Mouse (Mus musculus): ENCODE measurements at regions not wholly inside any gene's neighbourhood (a gene's known extent, or its start where the extent isn't known, plus 50 kb on each side); places are given as distances from the start of the nearest gene placed in this dataset.

GRCm38 (mm10) chr6:127321031-127321430, 125.6 kb upstream of the Parp11 start:
- 52% methylated on average over 3 of the region's 3 CpGs for WGBS
- Histone ChIP-seq H3K4me1 (ENCODE audit: control insufficient read depth, insufficient read depth, low read length) (peaks cover 36% of the 10 kb centered on the region), H3K9ac (ENCODE audit: low read depth, low read length) (no peak overlapping the region), H3K36me3 (ENCODE audit: control insufficient read depth, insufficient read depth, low read length) (no peaks in the 10 kb centered on the region), H3K27me3 (replicated peaks; ENCODE audit: control insufficient read depth, insufficient read depth, low read length) (no peaks in the 10 kb centered on the region), H3K4me2 (ENCODE audit: low read depth, low read length) (no peak overlapping the region), H3K4me3 (ENCODE audit: low read length) (no peak overlapping the region), H3K27ac (ENCODE audit: low read length) (peak overlapping the region; percentile 62), H3K9me3 (ENCODE audit: control insufficient read depth, low read length) (no peaks in the 10 kb centered on the region)
- peak; percentile 89 for ATAC-seq

DNA sequence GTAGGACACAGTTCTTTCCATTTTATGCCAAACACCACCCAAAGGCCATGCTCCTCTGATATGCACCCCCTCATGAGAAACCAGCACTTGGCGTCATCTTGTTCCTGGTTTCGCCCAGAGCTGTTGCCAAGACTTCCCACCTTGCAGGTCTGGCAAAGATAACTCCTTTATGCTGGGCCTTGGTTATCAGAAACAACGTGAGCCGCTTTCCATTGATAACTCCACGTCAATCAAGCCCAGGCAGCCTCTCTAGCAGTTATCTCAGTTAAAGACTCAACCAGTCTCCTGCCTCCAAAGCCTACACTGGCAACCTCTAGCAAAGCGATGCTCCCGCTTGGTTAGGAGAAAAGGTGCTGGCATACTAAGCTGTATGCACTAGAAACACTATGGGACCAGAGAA, 124.2 kb upstream of the Parp11 start:
- H3K4me2 ChIP-seq (ENCODE audit: low read depth, low read length) = no peak overlapping the region
- H3K27me3 ChIP-seq (replicated peaks; ENCODE audit: control insufficient read depth, insufficient read depth, low read length) = no peaks in the 10 kb centered on the region
- H3K9me3 ChIP-seq (ENCODE audit: control insufficient read depth, low read length) = no peaks in the 10 kb centered on the region
- peaks cover 45% of the 10 kb centered on the region for H3K4me1 ChIP-seq (ENCODE audit: control insufficient read depth, insufficient read depth, low read length)
- ATAC-seq = no peak
- no peak overlapping the region for H3K9ac ChIP-seq (ENCODE audit: low read depth, low read length)
- WGBS = 73% methylated on average over 7 of the region's 7 CpGs
- H3K36me3 ChIP-seq (ENCODE audit: control insufficient read depth, insufficient read depth, low read length) = no peaks in the 10 kb centered on the region
- no peak overlapping the region for H3K27ac ChIP-seq (ENCODE audit: low read length)
- H3K4me3 ChIP-seq (ENCODE audit: low read length) = no peak overlapping the region

GRCm38 (mm10) chr6:127324984-127325383, 121.7 kb upstream of the Parp11 start:
- Histone ChIP-seq H3K27ac (ENCODE audit: low read length) (peak overlapping the region; percentile 66; the same call in 1 of the 2 replicates), H3K4me3 (ENCODE audit: low read length) (no peak overlapping the region), H3K27me3 (replicated peaks; ENCODE audit: control insufficient read depth, insufficient read depth, low read length) (no peaks in the 10 kb centered on the region), H3K4me1 (ENCODE audit: control insufficient read depth, insufficient read depth, low read length) (peaks cover 57% of the 10 kb centered on the region), H3K9ac (ENCODE audit: low read depth, low read length) (no peak overlapping the region), H3K9me3 (ENCODE audit: control insufficient read depth, low read length) (no peaks in the 10 kb centered on the region), H3K4me2 (ENCODE audit: low read depth, low read length) (no peak overlapping the region), H3K36me3 (ENCODE audit: control insufficient read depth, insufficient read depth, low read length) (no peaks in the 10 kb centered on the region)
- ATAC-seq = no peak
- 29% methylated on average over 5 of the region's 5 CpGs for WGBS

- Histone ChIP-seq H3K9ac (ENCODE audit: low read depth, low read length) (no peak overlapping the region), H3K4me3 (ENCODE audit: low read length) (no peak overlapping the region), H3K4me2 (ENCODE audit: low read depth, low read length) (0 out of 2 replicates have a peak overlapping the region, but pooled peaks have one; percentile 5), H3K27me3 (replicated peaks; ENCODE audit: control insufficient read depth, insufficient read depth, low read length) (no peaks in the 10 kb centered on the region), H3K4me1 (ENCODE audit: control insufficient read depth, insufficient read depth, low read length) (peaks cover 58% of the 10 kb centered on the region), H3K36me3 (ENCODE audit: control insufficient read depth, insufficient read depth, low read length) (no peaks in the 10 kb centered on the region), H3K27ac (ENCODE audit: low read length) (peak overlapping the region; percentile 66), H3K9me3 (ENCODE audit: control insufficient read depth, low read length) (no peaks in the 10 kb centered on the region)
- WGBS = 63% methylated on average over 7 of the region's 7 CpGs
- no peak for ATAC-seq
Observed at GRCm38 (mm10) chr6:127325596-127326332, 120.9 kb upstream of the Parp11 start.

DNA sequence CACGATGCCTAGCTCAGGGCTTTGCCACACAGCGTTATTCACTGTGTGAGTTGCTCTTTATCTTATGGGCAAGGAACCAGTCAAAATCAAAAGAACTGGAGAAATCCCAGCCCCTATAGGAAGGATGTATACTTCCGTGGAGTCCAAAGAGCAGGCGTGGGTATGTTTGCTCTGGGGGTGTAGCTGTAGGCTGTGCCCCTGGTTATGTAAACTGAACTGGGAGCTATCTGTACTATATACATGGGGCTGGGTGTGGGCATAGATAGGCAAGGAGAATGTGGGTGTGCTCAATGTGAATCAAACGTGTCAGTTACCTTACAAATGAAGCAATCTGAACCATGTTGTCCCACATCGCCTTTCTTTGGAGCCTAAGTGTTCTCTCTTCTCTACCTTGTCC, 120.3 kb upstream of the Parp11 start:
- peak; percentile 88 for ATAC-seq
- H3K9me3 ChIP-seq (ENCODE audit: control insufficient read depth, low read length) = no peaks in the 10 kb centered on the region
- no peak overlapping the region for H3K4me3 ChIP-seq (ENCODE audit: low read length)
- no peaks in the 10 kb centered on the region for H3K36me3 ChIP-seq (ENCODE audit: control insufficient read depth, insufficient read depth, low read length)
- peak overlapping the region; percentile 69 for H3K27ac ChIP-seq (ENCODE audit: low read length)
- no peaks in the 10 kb centered on the region for H3K27me3 ChIP-seq (replicated peaks; ENCODE audit: control insufficient read depth, insufficient read depth, low read length)
- peaks cover 60% of the 10 kb centered on the region for H3K4me1 ChIP-seq (ENCODE audit: control insufficient read depth, insufficient read depth, low read length)
- 0 out of 2 replicates have a peak overlapping the region, but pooled peaks have one; percentile 16 for H3K4me2 ChIP-seq (ENCODE audit: low read depth, low read length)
- whole genome bisulfite sequencing = 54% methylated on average over 6 of the region's 6 CpGs
- no peak overlapping the region for H3K9ac ChIP-seq (ENCODE audit: low read depth, low read length)

GRCm38 (mm10) chr6:127329191-127330014, 117.2 kb upstream of the Parp11 start:
- Histone ChIP-seq H3K9me3 (ENCODE audit: control insufficient read depth, low read length) (no peaks in the 10 kb centered on the region), H3K27me3 (replicated peaks; ENCODE audit: control insufficient read depth, insufficient read depth, low read length) (no peaks in the 10 kb centered on the region), H3K36me3 (ENCODE audit: control insufficient read depth, insufficient read depth, low read length) (no peaks in the 10 kb centered on the region), H3K9ac (ENCODE audit: low read depth, low read length) (peak overlapping the region; percentile 65), H3K4me2 (ENCODE audit: low read depth, low read length) (peak overlapping the region; percentile 87), H3K4me1 (ENCODE audit: control insufficient read depth, insufficient read depth, low read length) (peaks cover 48% of the 10 kb centered on the region), H3K27ac (ENCODE audit: low read length) (peak overlapping the region; percentile 88), H3K4me3 (ENCODE audit: low read length) (peak overlapping the region; percentile 54)
- WGBS = 50% methylated on average over 20 of the region's 20 CpGs
- no peak for ATAC-seq

DNA sequence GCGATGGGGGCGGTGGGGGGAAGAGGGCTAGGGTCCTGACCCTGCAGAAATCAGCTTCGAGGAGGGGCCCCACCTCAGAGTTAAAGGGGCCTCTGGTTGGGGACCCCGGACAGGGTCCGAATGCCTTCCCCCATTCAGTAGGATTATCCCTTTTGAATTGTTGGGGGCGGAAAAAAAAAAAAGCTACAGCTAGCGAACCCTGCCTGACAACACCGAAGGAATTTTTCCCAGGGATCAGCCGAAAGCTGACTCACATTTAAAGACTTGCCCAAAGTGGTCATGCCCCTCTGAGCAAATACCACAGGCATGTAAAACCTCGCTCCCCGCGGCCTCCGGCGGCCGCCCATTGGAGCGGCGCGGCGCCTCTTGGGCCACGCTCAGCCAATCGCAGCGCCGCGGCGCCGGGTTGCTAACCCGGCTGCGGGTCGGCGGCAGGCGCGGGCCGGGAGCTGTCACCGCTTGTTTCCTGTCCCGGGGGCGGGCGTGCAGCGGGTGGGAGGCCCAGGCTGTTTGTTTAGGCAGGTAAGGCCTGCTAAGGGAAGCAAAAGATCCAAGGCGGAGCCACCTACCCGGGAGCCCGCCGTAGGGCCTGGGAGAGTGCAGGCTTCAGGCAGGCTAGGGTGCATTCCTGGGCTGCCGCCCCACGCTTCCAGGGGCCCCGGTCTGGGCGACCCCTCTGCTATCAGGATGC, 116.5 kb upstream of the Parp11 start:
- Histone ChIP-seq H3K27ac (ENCODE audit: low read length) (peak overlapping the region; percentile 88), H3K9me3 (ENCODE audit: control insufficient read depth, low read length) (no peaks in the 10 kb centered on the region), H3K4me1 (ENCODE audit: control insufficient read depth, insufficient read depth, low read length) (peaks cover 42% of the 10 kb centered on the region), H3K27me3 (replicated peaks; ENCODE audit: control insufficient read depth, insufficient read depth, low read length) (no peaks in the 10 kb centered on the region), H3K4me3 (ENCODE audit: low read length) (peak overlapping the region; percentile 54), H3K4me2 (ENCODE audit: low read depth, low read length) (peak overlapping the region; percentile 87), H3K36me3 (ENCODE audit: control insufficient read depth, insufficient read depth, low read length) (no peaks in the 10 kb centered on the region), H3K9ac (ENCODE audit: low read depth, low read length) (peak overlapping the region; percentile 75)
- ATAC-seq = peak; percentile 87
- WGBS = under 1% methylated on average over 46 of the region's 46 CpGs

DNA sequence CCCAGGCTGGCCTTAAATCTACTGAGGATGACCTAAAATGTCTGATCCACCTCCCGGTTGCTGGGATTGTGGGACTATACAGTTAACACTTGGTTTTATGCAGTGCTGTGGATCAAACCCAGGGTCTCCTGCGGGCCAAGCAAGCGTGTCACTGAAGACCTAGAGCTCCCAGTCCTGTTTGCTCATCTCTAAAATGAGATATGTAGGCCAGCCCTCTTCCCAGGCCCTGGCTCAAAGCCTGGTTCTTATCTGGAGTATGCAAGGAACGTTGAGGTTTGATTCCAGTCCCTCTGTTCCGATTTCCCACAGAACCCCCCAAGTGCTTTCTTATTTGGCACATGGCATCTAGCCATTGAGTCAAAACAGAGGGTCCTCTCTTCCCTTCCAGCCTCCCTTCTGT, 115.5 kb upstream of the Parp11 start:
- H3K4me1 ChIP-seq (ENCODE audit: control insufficient read depth, insufficient read depth, low read length) = peaks cover 39% of the 10 kb centered on the region
- no peak for ATAC-seq
- peak overlapping the region; percentile 87 for H3K4me2 ChIP-seq (ENCODE audit: low read depth, low read length)
- no peaks in the 10 kb centered on the region for H3K9me3 ChIP-seq (ENCODE audit: control insufficient read depth, low read length)
- peak overlapping the region; percentile 88 for H3K27ac ChIP-seq (ENCODE audit: low read length)
- H3K36me3 ChIP-seq (ENCODE audit: control insufficient read depth, insufficient read depth, low read length) = no peaks in the 10 kb centered on the region
- no peak overlapping the region for H3K4me3 ChIP-seq (ENCODE audit: low read length)
- H3K27me3 ChIP-seq (replicated peaks; ENCODE audit: control insufficient read depth, insufficient read depth, low read length) = no peaks in the 10 kb centered on the region
- H3K9ac ChIP-seq (ENCODE audit: low read depth, low read length) = no peak overlapping the region
- 62% methylated on average over 5 of the region's 5 CpGs for WGBS

DNA sequence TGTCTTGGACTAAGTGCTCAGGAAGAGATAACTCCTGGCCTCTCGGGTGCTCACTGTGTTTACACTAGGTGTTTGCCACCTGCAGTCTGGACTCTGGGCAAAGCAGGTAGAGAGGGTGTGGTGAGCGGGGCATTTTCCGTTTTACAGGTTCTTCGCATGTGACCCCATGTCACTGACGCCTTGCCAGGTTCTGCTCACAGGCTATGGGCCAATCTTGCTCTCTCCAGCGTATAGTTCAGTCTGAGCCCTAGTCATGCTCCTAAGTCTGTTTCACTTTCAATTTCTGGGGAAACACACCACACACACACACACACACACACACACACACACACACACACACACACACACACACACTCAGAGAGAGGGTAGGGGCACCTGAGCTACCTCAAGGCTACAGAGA, 112.4 kb upstream of the Parp11 start:
- peak; percentile 10; the same call in 1 of the 2 replicates for ATAC-seq
- Histone ChIP-seq H3K36me3 (ENCODE audit: control insufficient read depth, insufficient read depth, low read length) (no peaks in the 10 kb centered on the region), H3K9ac (ENCODE audit: low read depth, low read length) (no peak overlapping the region; the same call in 1 of the 2 replicates), H3K4me1 (ENCODE audit: control insufficient read depth, insufficient read depth, low read length) (peaks cover 53% of the 10 kb centered on the region), H3K9me3 (ENCODE audit: control insufficient read depth, low read length) (no peaks in the 10 kb centered on the region), H3K4me2 (ENCODE audit: low read depth, low read length) (no peak overlapping the region), H3K27ac (ENCODE audit: low read length) (peak overlapping the region; percentile 28), H3K27me3 (replicated peaks; ENCODE audit: control insufficient read depth, insufficient read depth, low read length) (no peaks in the 10 kb centered on the region), H3K4me3 (ENCODE audit: low read length) (no peak overlapping the region)
- WGBS = 60% methylated on average over 6 of the region's 6 CpGs
